Mouse (Mus musculus) MEL (cell line): ENCODE results near the gene Adtrp. TPM values are rescaled to one million over a fixed set of nuclear protein-coding genes. Genes with fewer than 3 reads are reported as not detected.

Source experiments
- DNase-seq: peaks from one replicate; pipeline ENCODE4 v3.0.0; 2011; ENCODE audit warnings: low read depth, low spot score
- H3K27ac ChIP-seq: 2 replicates; pipeline ENCODE4 v1.5.1; 2012; ENCODE audit warnings: low read depth, mild to moderate bottlenecking, control low read depth, low read length, moderate library complexity; ENCODE audit not compliant: control insufficient read depth
- H3K27me3 ChIP-seq, 2 experiments: fragments of 150-350 bp in 1 of 2; sonication (generic) in 1 of 2; 2 replicates each; pipeline ENCODE4 v1.6.1; 2012; ENCODE audit warnings: low read length in 2 of 2, mild to moderate bottlenecking in 2 of 2, improper control_type of control experiment in 1 of 2, moderate library complexity in 1 of 2; ENCODE audit not compliant: insufficient read depth in 2 of 2, control insufficient read depth in 1 of 2
- H3K36me3 ChIP-seq, 2 experiments: 2 replicates each; pipeline ENCODE4 v1.6.1; 2012 to 2014; ENCODE audit warnings: low read length in 2 of 2, improper control_type of control experiment in 1 of 2, inconsistent platforms in 1 of 2, mild to moderate bottlenecking in 1 of 2; ENCODE audit not compliant: insufficient read depth in 2 of 2, control insufficient read depth in 1 of 2
- H3K4me1 ChIP-seq, 2 experiments: fragments of 150-350 bp in 1 of 2; sonication (generic) in 1 of 2; 2 replicates each; pipeline ENCODE4 v1.6.1; 2012; ENCODE audit warnings: low read length in 2 of 2, improper control_type of control experiment in 1 of 2, mild to moderate bottlenecking in 1 of 2; ENCODE audit not compliant: insufficient read depth in 2 of 2, control insufficient read depth in 1 of 2
- H3K4me3 ChIP-seq, 2 experiments: fragments of 150-350 bp in 1 of 2; sonication (generic) in 1 of 2; 2 replicates each; pipeline ENCODE4 v1.5.1; 2012; ENCODE audit warnings: low read depth in 2 of 2, low read length in 2 of 2, mild to moderate bottlenecking in 2 of 2, moderate library complexity in 2 of 2, control low read depth in 1 of 2, improper control_type of control experiment in 1 of 2; ENCODE audit not compliant: control insufficient read depth in 1 of 2, insufficient read depth in 1 of 2
- H3K79me2 ChIP-seq: 2 replicates; pipeline ENCODE4 v1.6.1; 2012; ENCODE audit warnings: mild to moderate bottlenecking, low read length, moderate library complexity; ENCODE audit not compliant: control insufficient read depth, poor library complexity, insufficient read depth
- H3K9ac ChIP-seq: 2 replicates; pipeline ENCODE4 v1.6.1; 2012; ENCODE audit warnings: low read depth, mild to moderate bottlenecking, control low read depth, low read length, moderate library complexity; ENCODE audit not compliant: control insufficient read depth, poor library complexity, severe bottlenecking
- H3K9me3 ChIP-seq: fragments of 150-350 bp; sonication (generic); replicated peaks from 2 replicates; pipeline ENCODE4 v1.6.1; 2012; ENCODE audit warnings: mild to moderate bottlenecking, low read length, improper control_type of control experiment, moderate library complexity; ENCODE audit not compliant: insufficient read depth
- BHLHE40 ChIP-seq: IDR thresholded peaks from 2 replicates; pipeline ENCODE4 v1.6.1; 2012; ENCODE audit warnings: low read depth, mild to moderate bottlenecking, inconsistent platforms, low read length, improper control_type of control experiment, borderline replicate concordance
- CHD1 ChIP-seq: IDR thresholded peaks from 2 replicates; pipeline ENCODE4 v1.6.1; 2012; ENCODE audit warnings: low read depth, mild to moderate bottlenecking, inconsistent platforms, low read length, improper control_type of control experiment
- CHD2 ChIP-seq: IDR thresholded peaks from 2 replicates; pipeline ENCODE4 v1.6.1; 2011; ENCODE audit warnings: low read length, improper control_type of control experiment
- CTCF ChIP-seq, 3 experiments: IDR thresholded peaks in 2 of 3; conservative IDR thresholded peaks in 1 of 3; 2 replicates each; pipeline ENCODE4 v1.5.1; 2011 to 2012; ENCODE audit warnings: low read length in 3 of 3, low read depth in 2 of 3, mild to moderate bottlenecking in 2 of 3, improper control_type of control experiment in 1 of 3, inconsistent platforms in 1 of 3, mixed read lengths in 1 of 3, moderate library complexity in 1 of 3; ENCODE audit not compliant: control insufficient read depth in 1 of 3, insufficient read depth in 1 of 3, poor library complexity in 1 of 3, severe bottlenecking in 1 of 3
- ELF1 ChIP-seq: IDR thresholded peaks from 2 replicates; pipeline ENCODE4 v1.6.1; 2014; ENCODE audit warnings: low read depth, mild to moderate bottlenecking, inconsistent platforms, low read length, improper control_type of control experiment, moderate library complexity
- EP300 ChIP-seq, 2 experiments: IDR thresholded peaks; 2 replicates each; pipeline ENCODE4 v1.6.1; 2011; ENCODE audit warnings: improper control_type of control experiment in 2 of 2, low read length in 2 of 2, low read depth in 1 of 2, mild to moderate bottlenecking in 1 of 2
- ETS1 ChIP-seq: IDR thresholded peaks from 2 replicates; pipeline ENCODE4 v1.6.1; 2012; ENCODE audit warnings: low read depth, mild to moderate bottlenecking, inconsistent platforms, low read length, improper control_type of control experiment, moderate library complexity
- GATA1 ChIP-seq: IDR thresholded peaks from 2 replicates; pipeline ENCODE4 v1.6.1; 2011; ENCODE audit warnings: low read depth, low read length, improper control_type of control experiment
- JUND ChIP-seq: IDR thresholded peaks from 2 replicates; pipeline ENCODE4 v1.6.1; 2011; ENCODE audit warnings: low read depth, mild to moderate bottlenecking, improper control_type of control experiment, low read length
- KAT2A ChIP-seq: conservative IDR thresholded peaks from 2 replicates; pipeline ENCODE4 v1.6.1; 2012; ENCODE audit warnings: low read depth, low read length, improper control_type of control experiment, inconsistent platforms
- MAZ ChIP-seq: IDR thresholded peaks from 2 replicates; pipeline ENCODE4 v1.6.1; 2012; ENCODE audit warnings: low read depth, mild to moderate bottlenecking, inconsistent platforms, low read length, improper control_type of control experiment
- MYB ChIP-seq: IDR thresholded peaks from 2 replicates; pipeline ENCODE4 v1.6.1; 2011; ENCODE audit warnings: mild to moderate bottlenecking, low read depth, low read length, improper control_type of control experiment
- NELFE ChIP-seq: IDR thresholded peaks from 2 replicates; pipeline ENCODE4 v1.6.1; 2011; ENCODE audit warnings: low read depth, low read length, improper control_type of control experiment
- NRF1 ChIP-seq: IDR thresholded peaks from 2 replicates; pipeline ENCODE4 v1.6.1; 2014; ENCODE audit warnings: low read depth, mild to moderate bottlenecking, inconsistent platforms, low read length, improper control_type of control experiment, moderate library complexity; ENCODE audit not compliant: poor library complexity, insufficient read depth, severe bottlenecking
- POLR2A ChIP-seq, 2 experiments: IDR thresholded peaks; 2 replicates each; pipeline ENCODE4 v1.6.1; 2011 to 2012; ENCODE audit warnings: low read length in 2 of 2, mild to moderate bottlenecking in 2 of 2, control low read depth in 1 of 2, improper control_type of control experiment in 1 of 2, low read depth in 1 of 2, moderate library complexity in 1 of 2; ENCODE audit not compliant: control insufficient read depth in 1 of 2, insufficient read depth in 1 of 2, poor library complexity in 1 of 2
- POLR2AphosphoS5 ChIP-seq: IDR thresholded peaks from 2 replicates; pipeline ENCODE4 v1.6.1; 2012; ENCODE audit warnings: low read depth, borderline replicate concordance, mild to moderate bottlenecking, inconsistent platforms, low read length, moderate library complexity, mixed read lengths
- SIN3A ChIP-seq: IDR thresholded peaks from 2 replicates; pipeline ENCODE4 v1.6.1; 2012; ENCODE audit warnings: low read length, improper control_type of control experiment, inconsistent platforms
- SMC3 ChIP-seq: IDR thresholded peaks from 2 replicates; pipeline ENCODE4 v1.6.1; 2011; ENCODE audit warnings: low read depth, low read length, improper control_type of control experiment
- TAL1 ChIP-seq: IDR thresholded peaks from 2 replicates; pipeline ENCODE4 v1.6.1; 2012; ENCODE audit warnings: mild to moderate bottlenecking, inconsistent platforms, low read length, moderate library complexity, mixed read lengths
- USF1 ChIP-seq: IDR thresholded peaks from 2 replicates; pipeline ENCODE4 v1.6.1; 2014; ENCODE audit warnings: low read depth, mild to moderate bottlenecking, inconsistent platforms, low read length, improper control_type of control experiment, moderate library complexity
- USF2 ChIP-seq, 2 experiments: IDR thresholded peaks; 2 replicates each; pipeline ENCODE4 v1.6.1; 2011 to 2012; ENCODE audit warnings: improper control_type of control experiment in 2 of 2, low read length in 2 of 2, borderline replicate concordance in 1 of 2, inconsistent platforms in 1 of 2, low read depth in 1 of 2, mild to moderate bottlenecking in 1 of 2; ENCODE audit not compliant: insufficient read depth in 1 of 2
- ZC3H11A ChIP-seq: IDR thresholded peaks from 2 replicates; pipeline ENCODE4 v1.6.1; 2012; ENCODE audit warnings: low read depth, mild to moderate bottlenecking, inconsistent platforms, low read length, improper control_type of control experiment
- polyA plus RNA-seq, 2 experiments: library from polyadenylated mRNA; stranded (reverse) in 1 of 2; unstranded in 1 of 2; fragments of >175 nt in 1 of 2; fragments of >200 nt in 1 of 2; gene quantifications; 2 replicates each; pipeline versions ENCODE4 v1.2.1 to v1.2.4; 2012; ENCODE audit warnings: low replicate concordance in 2 of 2, low read depth in 1 of 2; ENCODE audit not compliant: insufficient read length in 2 of 2, insufficient read depth in 1 of 2, missing spikeins in 1 of 2
- total RNA-seq: library from RNA; depleted of rRNA; stranded (reverse); fragments of 300-350 nt; gene quantifications from 2 replicates; pipeline ENCODE4 v1.2.3, GENCODE M21; 2012

The Adtrp gene
- total and polyA plus RNA-seq, 3 experiments, result not detected

- Histone ChIP-seq H3K36me3 (no peaks in the 10 kb centered on the region), H3K4me1 (no peaks in the 10 kb centered on the region), H3K27ac (no peak overlapping the region), H3K4me3 (no peak overlapping the region), H3K27me3 (no peaks in the 10 kb centered on the region), H3K9me3 (no peaks in the 10 kb centered on the region), H3K79me2 (no peaks in the 10 kb centered on the region), H3K9ac (no peak overlapping the region)
- no peak for DNase-seq
- TF ChIP-seq CTCF (IDR thresholded peaks at IDR 0.05 in 2 of 3, conservative IDR thresholded peaks at IDR 0.05 in 1 of 3; ENCODE audit: control insufficient read depth in 1 of 3, insufficient read depth in 1 of 3, low read depth in 2 of 3, low read length in 3 of 3, poor library complexity in 1 of 3, severe bottlenecking in 1 of 3) (no peak), NRF1 (no peak), ETS1 (no peak), KAT2A (no peak), USF1 (no peak), USF2 (IDR thresholded peaks at IDR 0.05; ENCODE audit: borderline replicate concordance in 1 of 2, insufficient read depth in 1 of 2, low read depth in 1 of 2, low read length in 2 of 2) (no peak), GATA1 (no peak), POLR2A (IDR thresholded peaks at IDR 0.05; ENCODE audit: control insufficient read depth in 1 of 2, insufficient read depth in 1 of 2, low read depth in 1 of 2, low read length in 2 of 2, poor library complexity in 1 of 2) (no peak), CHD1 (no peak), CHD2 (no peak), ELF1 (no peak), SIN3A (no peak), TAL1 (no peak), MAZ (no peak)
Measured at GRCm38 (mm10) chr13:41771061-41771460, 76.4 kb downstream of the Adtrp start.

- Histone ChIP-seq H3K9me3 (no peaks in the 10 kb centered on the region), H3K36me3 (no peaks in the 10 kb centered on the region)
Measured at GRCm38 (mm10) chr13:41767941-41768340, 79.5 kb downstream of the Adtrp start.

DNA sequence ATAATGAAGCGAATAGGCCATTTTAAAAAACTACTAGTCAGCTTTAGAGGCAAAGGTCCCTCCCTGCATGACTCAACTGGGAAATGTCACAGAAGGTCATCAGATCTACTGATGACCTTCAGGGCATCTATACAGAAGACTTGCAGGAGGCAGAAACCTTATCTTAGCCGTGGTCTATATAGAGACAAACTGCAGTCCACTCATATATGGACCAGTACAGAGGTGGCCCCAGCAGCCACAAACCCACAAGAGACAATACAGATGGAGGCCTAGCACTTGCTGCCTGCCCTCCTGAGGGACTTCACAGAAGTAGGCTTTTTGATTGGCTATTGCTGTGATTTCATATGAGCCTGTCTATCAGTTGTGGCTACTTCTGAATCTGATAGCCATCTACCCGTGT is 85.5 kb downstream of the Adtrp start:
- no peaks in the 10 kb centered on the region for H3K27me3 ChIP-seq
- DNase-seq, result no peak
- no peak overlapping the region for H3K9ac ChIP-seq
- no peaks in the 10 kb centered on the region for H3K79me2 ChIP-seq
- H3K4me1 ChIP-seq, result no peaks in the 10 kb centered on the region
- H3K27ac ChIP-seq, result no peak overlapping the region
- H3K36me3 ChIP-seq, result no peaks in the 10 kb centered on the region
- TF ChIP-seq EP300 (IDR thresholded peaks at IDR 0.05; ENCODE audit: low read depth in 1 of 2, low read length in 2 of 2), result no peak
- no peak for TF ChIP-seq BHLHE40
- TF ChIP-seq CHD1, result no peak
- TF ChIP-seq MYB, result no peak
- no peak for TF ChIP-seq GATA1
- no peak for TF ChIP-seq SMC3
- TF ChIP-seq KAT2A, result no peak
- TF ChIP-seq NELFE, result no peak
- TF ChIP-seq JUND, result no peak
- TF ChIP-seq, all 39 proteins: peak for 0
- Histone ChIP-seq H3K4me3 (no peak overlapping the region), H3K9me3 (no peaks in the 10 kb centered on the region)

More at GRCm38 (mm10) chr13:41767941-41768340, 79.5 kb downstream of the Adtrp start:
- H3K9ac ChIP-seq, result no peak overlapping the region
- no peak overlapping the region for H3K4me3 ChIP-seq
- no peaks in the 10 kb centered on the region for H3K27me3 ChIP-seq
- DNase-seq, result no peak
- TF ChIP-seq POLR2AphosphoS5 (no peak), ZC3H11A (no peak)
- no peaks in the 10 kb centered on the region for H3K79me2 ChIP-seq
- H3K27ac ChIP-seq, result no peak overlapping the region
- no peaks in the 10 kb centered on the region for H3K4me1 ChIP-seq
